Mouse (Mus musculus): ENCODE measurements at regions not wholly inside any gene's neighbourhood (a gene's known extent, or its start where the extent isn't known, plus 50 kb on each side); places are given as distances from the start of the nearest gene placed in this dataset.
A peak's percentile ranks its signal among the peaks of the same experiment; 100 is the strongest.

DNA sequence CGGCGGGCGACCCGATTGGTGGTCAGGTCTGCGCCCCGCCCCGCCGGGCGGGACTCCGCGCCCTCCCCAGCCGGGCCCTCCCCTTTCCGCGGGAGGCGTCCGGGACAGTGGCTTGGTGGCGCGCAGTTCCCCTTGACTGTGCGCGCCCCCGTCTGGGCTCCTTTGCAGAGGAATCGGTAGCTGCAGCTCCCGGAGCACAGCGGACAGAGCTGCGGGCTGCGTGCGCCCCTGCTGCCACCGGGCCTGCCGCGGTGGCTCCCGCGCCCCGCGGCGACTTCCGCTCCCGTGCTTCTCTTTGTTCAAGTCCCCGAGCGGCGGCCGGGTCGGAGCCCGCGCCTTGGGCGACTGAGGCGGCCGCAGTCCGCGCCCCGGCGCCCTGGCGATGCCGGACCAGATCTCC lies 566.6 kb upstream of the Gm21863 start:
- DNase-seq, result peak in 1 of 2 experiments; percentile 2

All from B cell, adult 2 months (primary cell).